Mouse (Mus musculus) limb, embryonic 11.5 days (tissue): Measurements from ENCODE around the gene Klf11. TPM values are rescaled to one million over a fixed set of nuclear protein-coding genes. Genes with fewer than 3 reads are reported as not detected.
"Not testable (repeated sequence)": the region's sequence is repeated elsewhere in the genome, so short reads cannot be mapped to it uniquely, and the experiment has no call there.

ENCODE experiments used
- ATAC-seq: fragments of 200-750 bp; cut with Nextera tagmentation; 2 replicates; pipeline ENCODE4 v1.8.0; 2017; ENCODE audit warnings: low read depth; ENCODE audit not compliant: insufficient number of reproducible peaks, low FRiP score, low TSS enrichment
- DNase-seq: peaks from one replicate; pipeline ENCODE4 v3.0.0-alpha.2; 2015; ENCODE audit warnings: low spot score
- H3K27ac ChIP-seq: fragments of 300-500 bp; sonication (generic); replicated peaks from 2 replicates; pipeline ENCODE4 v1.5.1; 2014; ENCODE audit warnings: low read depth, mild to moderate bottlenecking, low read length
- H3K27me3 ChIP-seq: fragments of 300-500 bp; sonication (generic); 2 replicates; pipeline ENCODE4 v1.6.1; 2014; ENCODE audit warnings: mild to moderate bottlenecking, low read length, mixed read lengths; ENCODE audit not compliant: control insufficient read depth, insufficient read depth
- H3K36me3 ChIP-seq: fragments of 300-500 bp; sonication (generic); 2 replicates; pipeline ENCODE4 v1.6.1; 2014; ENCODE audit warnings: mild to moderate bottlenecking, low read length, moderate library complexity, mixed read lengths; ENCODE audit not compliant: control insufficient read depth, insufficient read depth
- H3K4me1 ChIP-seq: fragments of 300-500 bp; sonication (generic); 2 replicates; pipeline ENCODE4 v1.6.1; 2014; ENCODE audit warnings: low read length, mixed read lengths; ENCODE audit not compliant: control insufficient read depth, insufficient read depth
- H3K4me2 ChIP-seq: fragments of 300-500 bp; sonication (generic); 2 replicates; pipeline ENCODE4 v1.6.1; 2014; ENCODE audit warnings: low read depth, mild to moderate bottlenecking, moderate library complexity; ENCODE audit not compliant: severe bottlenecking
- H3K4me3 ChIP-seq: fragments of 300-500 bp; sonication (generic); 2 replicates; pipeline ENCODE4 v1.5.1; 2014; ENCODE audit warnings: low read depth, low read length
- H3K9ac ChIP-seq: fragments of 300-500 bp; sonication (generic); 2 replicates; pipeline ENCODE4 v1.6.1; 2014; ENCODE audit warnings: mild to moderate bottlenecking, low read length
- H3K9me3 ChIP-seq: fragments of 300-500 bp; sonication (generic); 2 replicates; pipeline ENCODE4 v1.6.1; 2016; ENCODE audit warnings: low read length; ENCODE audit not compliant: control insufficient read depth
- WGBS: fragments of 180-500 bp; shearing (Covaris S2); extraction: QIAGEN DNeasy Blood & Tissue Kit; methylation state at CpG from one replicate; pipeline ENCODE4 v1.1.7; 2014; 5-methylcytosine and 5-hydroxymethylcytosine counted together
- polyA plus RNA-seq: library from polyadenylated mRNA; unstranded; fragments of >200 nt; fragmentation: Nextera tagmentation; extraction: Ambion mirVana; gene quantifications from 2 replicates; pipeline ENCODE4 v1.2.1, GENCODE M21; 2014

Gene Klf11
- polyA plus RNA-seq, 1 experiment from 2014 or later: 10.8 TPM

- Histone ChIP-seq H3K27me3 (peaks cover 16% of the 10 kb centered on the region), H3K4me2 (no peak overlapping the region), H3K36me3 (no peaks in the 10 kb centered on the region), H3K27ac (no peak overlapping the region), H3K9me3 (no peaks in the 10 kb centered on the region), H3K4me3 (no peak overlapping the region), H3K4me1 (no peaks in the 10 kb centered on the region; the same call in 1 of the 2 replicates), H3K9ac (no peak overlapping the region)
- DNase-seq: no peak
- WGBS: 74% methylated on average over 6 of the region's 6 CpGs
- ATAC-seq: no peak
Measured at GRCm38 (mm10) chr12:24686038-24686695, 35.1 kb downstream of the Klf11 start.

- Histone ChIP-seq H3K9ac (no peak overlapping the region), H3K36me3 (no peaks in the 10 kb centered on the region), H3K9me3 (no peaks in the 10 kb centered on the region), H3K27me3 (peaks cover 9% of the 10 kb centered on the region), H3K4me3 (no peak overlapping the region), H3K4me1 (no peaks in the 10 kb centered on the region), H3K4me2 (no peak overlapping the region), H3K27ac (no peak overlapping the region)
- 76% methylated on average over 11 of the region's 11 CpGs for WGBS
- ATAC-seq: no peak
- no peak for DNase-seq
Measured at GRCm38 (mm10) chr12:24686696-24687346, 35.7 kb downstream of the Klf11 start.

- Histone ChIP-seq H3K9me3 (no peaks in the 10 kb centered on the region), H3K36me3 (no peaks in the 10 kb centered on the region), H3K4me2 (no peak overlapping the region), H3K27ac (no peak overlapping the region), H3K4me1 (no peaks in the 10 kb centered on the region), H3K4me3 (no peak overlapping the region), H3K9ac (no peak overlapping the region), H3K27me3 (no peaks in the 10 kb centered on the region)
- WGBS: 84% methylated on average over 3 of the region's 3 CpGs
- ATAC-seq (no peak), DNase-seq (no peak)
Measured at GRCm38 (mm10) chr12:24690351-24690750, 39.3 kb downstream of the Klf11 start.

DNA sequence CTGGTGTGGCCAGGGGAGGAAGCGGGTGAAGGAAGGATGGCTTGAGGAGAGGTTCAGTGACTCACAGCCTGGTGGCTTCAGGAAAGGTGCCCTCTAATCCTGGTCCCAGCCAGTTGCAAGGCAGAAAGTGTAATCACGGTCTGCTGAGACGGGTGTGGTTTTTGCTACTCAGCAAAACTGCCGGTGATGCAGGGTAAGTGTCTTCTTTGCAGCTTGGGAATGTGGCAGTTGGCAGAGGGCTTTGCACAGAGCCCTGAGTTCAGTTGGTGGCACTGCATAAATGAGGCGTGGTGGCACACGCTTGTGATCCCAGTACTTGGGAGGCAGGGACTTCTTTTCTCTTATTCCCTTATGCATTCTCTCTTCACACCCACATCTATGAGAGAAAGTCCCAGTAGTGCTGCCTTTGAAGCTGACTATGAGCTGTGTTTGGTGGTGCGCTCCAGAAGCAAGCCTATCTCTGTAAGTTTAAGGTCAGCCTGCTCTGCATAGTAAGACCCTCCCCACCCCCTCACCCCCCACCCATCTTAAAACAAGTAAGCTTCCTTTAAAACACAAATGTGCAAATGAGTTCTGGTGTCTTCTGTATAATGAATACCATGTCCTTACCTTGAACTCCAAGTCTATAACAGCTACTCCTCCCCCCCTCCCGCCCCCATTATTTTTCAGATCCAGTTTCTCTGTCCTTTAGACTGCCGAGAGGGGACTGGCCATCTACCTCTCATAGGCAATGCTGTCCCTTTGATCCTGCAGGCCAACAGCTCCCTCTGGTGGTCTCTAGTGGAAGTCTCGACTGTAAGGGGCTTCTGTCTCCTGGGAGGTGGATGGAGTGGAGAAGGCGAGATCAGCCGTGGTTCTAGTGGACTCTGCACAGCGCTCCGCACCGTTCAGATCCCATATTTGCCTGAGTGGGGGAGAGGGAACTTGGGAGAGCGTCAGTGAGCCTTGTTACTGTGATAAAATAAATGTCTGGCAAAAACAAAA lies 45.7 kb downstream of the Klf11 start:
- H3K4me2 ChIP-seq: no peak overlapping the region

GRCm38 (mm10) chr12:24697484-24698204 lies 46.6 kb downstream of the Klf11 start:
- Histone ChIP-seq H3K27me3 (no peaks in the 10 kb centered on the region), H3K4me2 (no peak overlapping the region), H3K27ac (no peak overlapping the region), H3K4me1 (no peaks in the 10 kb centered on the region), H3K9me3 (no peaks in the 10 kb centered on the region), H3K9ac (no peak overlapping the region), H3K4me3 (no peak overlapping the region), H3K36me3 (no peaks in the 10 kb centered on the region)
- 58% methylated on average over 8 of the region's 8 CpGs for WGBS
- ATAC-seq: no peak
- no peak for DNase-seq

More for the DNA sequence above, 45.7 kb downstream of the Klf11 start:
- no peak for ATAC-seq
- H3K4me3 ChIP-seq: no peak overlapping the region
- no peaks in the 10 kb centered on the region for H3K4me1 ChIP-seq
- peak; percentile 91 for DNase-seq
- H3K9ac ChIP-seq: no peak overlapping the region
- H3K27me3 ChIP-seq: no peaks in the 10 kb centered on the region
- H3K9me3 ChIP-seq: no peaks in the 10 kb centered on the region
- H3K27ac ChIP-seq: no peak overlapping the region
- H3K36me3 ChIP-seq: no peaks in the 10 kb centered on the region
- 42% methylated on average over 16 of the region's 16 CpGs for WGBS

DNA sequence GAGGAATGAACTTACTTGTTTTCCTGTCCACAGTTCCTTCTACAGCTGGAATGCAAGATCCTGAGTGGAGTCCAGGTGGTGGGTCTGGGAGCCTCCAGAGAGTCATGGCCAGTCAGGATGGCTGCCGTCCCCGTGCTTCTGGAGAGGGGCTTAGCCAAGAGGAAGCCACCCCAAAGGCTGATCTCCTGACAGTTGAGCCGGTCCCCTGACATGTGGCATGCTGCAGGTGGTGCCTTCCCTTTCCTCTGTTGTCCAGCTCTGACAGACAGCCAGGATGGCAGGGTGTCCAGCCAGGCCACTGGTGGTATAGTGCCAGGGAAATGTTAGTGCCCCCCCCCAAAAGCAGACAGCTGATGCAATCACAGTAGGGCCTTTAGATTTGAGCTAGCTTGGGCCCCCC lies 47.4 kb downstream of the Klf11 start:
- ATAC-seq: no peak
- no peak overlapping the region for H3K4me2 ChIP-seq

DNA sequence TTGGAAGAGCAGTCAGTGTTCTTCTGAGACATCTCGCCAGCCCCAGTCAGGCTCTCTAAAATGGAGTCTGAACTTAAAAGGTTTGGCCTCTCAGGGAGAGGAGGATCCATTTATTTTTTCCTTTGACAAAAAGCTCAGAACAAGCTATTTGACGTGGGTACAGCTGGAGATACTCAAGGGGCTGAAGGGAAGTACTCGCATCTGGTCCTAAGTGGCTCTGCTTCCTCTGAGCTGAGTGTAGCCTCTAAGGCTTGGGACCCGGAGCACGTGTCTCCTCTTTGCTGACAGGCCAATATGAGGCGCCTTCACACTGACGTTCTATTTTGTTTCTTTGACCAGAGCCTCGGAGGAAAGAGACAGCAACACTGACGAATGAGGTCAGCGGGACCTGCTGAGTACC lies 48.5 kb downstream of the Klf11 start:
- Histone ChIP-seq H3K27me3 (no peaks in the 10 kb centered on the region), H3K27ac (no peak overlapping the region), H3K4me2 (no peak overlapping the region), H3K9ac (no peak overlapping the region), H3K4me3 (no peak overlapping the region), H3K4me1 (no peaks in the 10 kb centered on the region), H3K36me3 (no peaks in the 10 kb centered on the region), H3K9me3 (no peaks in the 10 kb centered on the region)
- DNase-seq (no peak), ATAC-seq (no peak)
- WGBS: 68% methylated on average over 10 of the region's 10 CpGs

More for the DNA sequence above, 47.4 kb downstream of the Klf11 start:
- Histone ChIP-seq H3K9ac (no peak overlapping the region), H3K36me3 (no peaks in the 10 kb centered on the region), H3K4me3 (no peak overlapping the region), H3K4me1 (no peaks in the 10 kb centered on the region), H3K9me3 (no peaks in the 10 kb centered on the region), H3K27me3 (no peaks in the 10 kb centered on the region), H3K27ac (no peak overlapping the region)
- DNase-seq: no peak
- WGBS: 87% methylated on average over 3 of the region's 3 CpGs

DNA sequence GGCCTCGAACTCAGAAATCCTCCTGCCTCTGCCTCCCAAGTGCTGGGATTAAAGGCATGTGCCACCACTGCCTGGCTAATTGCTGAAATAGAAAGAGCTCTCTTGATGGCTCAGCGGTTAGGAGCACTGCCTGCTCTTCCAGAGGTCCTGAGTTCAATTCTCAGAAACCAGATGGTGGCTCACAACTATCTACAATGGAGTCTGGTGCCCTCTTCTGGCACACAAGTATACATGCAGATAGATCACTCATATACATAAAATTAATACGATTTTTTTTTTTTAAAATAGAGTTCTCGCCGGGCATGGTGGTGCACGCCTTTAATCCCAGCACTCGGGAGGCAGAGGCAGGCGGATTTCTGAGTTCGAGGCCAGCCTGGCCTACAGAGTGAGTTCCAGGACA lies 50.5 kb downstream of the Klf11 start:
- not testable (repeated sequence) for DNase-seq, ATAC-seq, H3K27me3 ChIP-seq, H3K4me1 ChIP-seq, H3K27ac ChIP-seq, H3K9ac ChIP-seq, H3K4me3 ChIP-seq, H3K9me3 ChIP-seq, H3K36me3 ChIP-seq, H3K4me2 ChIP-seq
- WGBS: 86% methylated on average over 9 of the region's 9 CpGs
